Mouse (Mus musculus): ENCODE data around the gene Pdia5.

Pdia5 gene

GRCm38 (mm10) chr16:35431608-35432007, 59.1 kb downstream of the Pdia5 start:
- DNase-seq = no peak

GRCm38 (mm10) chr16:35424926-35425325, 65.7 kb downstream of the Pdia5 start:
- peak; percentile 68 for DNase-seq

GRCm38 (mm10) chr16:35423250-35424139, 67.2 kb downstream of the Pdia5 start:
- peak; percentile 47 for DNase-seq

- peak; percentile 46 for DNase-seq
Observed at GRCm38 (mm10) chr16:35422705-35423104, 68.0 kb downstream of the Pdia5 start.

- DNase-seq = peak; percentile 42
Observed at GRCm38 (mm10) chr16:35422141-35422540, 68.5 kb downstream of the Pdia5 start.

GRCm38 (mm10) chr16:35414616-35415015, 76.1 kb downstream of the Pdia5 start:
- DNase-seq = no peak

GRCm38 (mm10) chr16:35406706-35407105, 84.0 kb downstream of the Pdia5 start:
- no peak for DNase-seq

GRCm38 (mm10) chr16:35406166-35406565, 84.5 kb downstream of the Pdia5 start:
- DNase-seq = no peak

DNA sequence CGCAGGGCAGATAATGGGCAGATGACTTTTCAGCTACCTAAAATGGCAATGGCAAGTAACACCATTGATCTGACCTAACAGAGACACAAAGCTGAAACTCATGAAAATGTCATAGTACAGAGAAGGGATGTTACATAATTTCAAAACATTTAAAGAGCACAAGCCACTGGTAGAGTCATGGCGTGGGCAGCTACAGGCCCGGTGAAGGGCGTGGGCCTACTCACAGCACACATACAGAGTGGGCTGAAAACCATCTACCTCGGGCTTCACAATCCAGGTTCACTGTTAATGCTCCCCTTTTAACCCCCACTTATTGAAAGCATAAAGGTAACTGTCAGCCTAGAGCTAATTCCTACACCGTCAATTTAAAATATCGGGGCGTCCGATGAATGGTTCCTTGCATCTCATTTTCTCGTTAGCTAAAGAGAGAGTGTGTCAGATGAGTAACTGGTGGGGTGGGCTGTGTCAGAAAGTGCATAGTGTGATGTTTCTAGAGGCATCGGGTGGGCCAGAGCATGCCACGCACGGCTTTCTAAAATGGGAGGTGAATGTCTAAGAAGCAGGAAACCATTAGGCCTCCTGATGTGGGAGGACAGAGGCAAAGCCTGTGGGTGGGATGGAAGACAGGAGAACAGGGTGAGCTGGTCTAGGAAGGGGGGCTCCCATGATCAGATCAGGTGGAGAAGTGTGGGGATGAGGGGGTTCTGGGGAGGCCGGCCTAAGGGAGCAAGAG, 85.2 kb downstream of the Pdia5 start:
- no peak for DNase-seq

DNA sequence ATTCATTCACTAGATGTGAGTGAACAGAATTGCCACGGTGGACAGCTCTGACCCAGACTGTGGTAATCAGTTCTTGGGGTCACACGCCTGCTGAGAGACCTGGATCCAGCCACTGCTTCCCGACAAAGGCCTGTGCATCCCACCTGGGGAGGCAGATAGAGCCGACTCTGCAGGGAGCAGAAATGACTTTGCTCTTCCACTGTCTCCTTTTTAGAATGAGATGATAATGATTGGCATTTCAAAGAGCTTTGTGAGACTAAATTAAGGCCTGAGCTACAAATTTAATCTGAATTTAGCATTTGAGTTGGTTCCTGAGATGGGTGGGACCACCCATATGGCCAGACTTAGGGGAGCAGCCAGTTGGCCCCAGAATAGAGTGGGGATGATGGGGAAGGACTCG, 85.8 kb downstream of the Pdia5 start:
- DNase-seq = no peak

- no peak for DNase-seq
Observed at GRCm38 (mm10) chr16:35403891-35404290, 86.8 kb downstream of the Pdia5 start.

GRCm38 (mm10) chr16:35403356-35403755, 87.3 kb downstream of the Pdia5 start:
- DNase-seq = no peak

- no peak for DNase-seq
Observed at GRCm38 (mm10) chr16:35392813-35393212, 97.9 kb downstream of the Pdia5 start.

- no peak for DNase-seq
Observed at GRCm38 (mm10) chr16:35385654-35386053, 105.0 kb downstream of the Pdia5 start.

GRCm38 (mm10) chr16:35380048-35380447, 110.6 kb downstream of the Pdia5 start:
- no peak for DNase-seq

DNA sequence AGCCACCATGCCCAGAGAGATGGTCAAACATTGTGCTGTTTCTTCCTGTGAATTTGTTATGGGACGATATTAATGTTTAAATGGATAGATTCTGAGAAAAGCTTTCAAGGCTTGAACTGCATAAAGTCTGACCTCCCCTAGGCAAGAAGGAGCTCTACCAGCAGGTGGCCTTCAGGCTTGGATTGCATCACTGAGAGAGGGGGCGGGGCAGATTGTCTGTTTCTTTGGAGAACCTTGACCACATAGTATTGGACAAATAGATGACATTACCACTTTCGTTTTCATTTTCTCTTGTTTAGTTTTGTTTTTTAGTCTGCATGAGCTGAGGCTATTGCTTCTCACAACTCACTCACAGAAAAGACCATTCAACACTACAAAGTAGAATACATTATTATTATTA, 111.3 kb downstream of the Pdia5 start:
- peak; percentile 48 for DNase-seq

- no peak for DNase-seq
Observed at GRCm38 (mm10) chr16:35364063-35364428, 126.6 kb downstream of the Pdia5 start.

DNA sequence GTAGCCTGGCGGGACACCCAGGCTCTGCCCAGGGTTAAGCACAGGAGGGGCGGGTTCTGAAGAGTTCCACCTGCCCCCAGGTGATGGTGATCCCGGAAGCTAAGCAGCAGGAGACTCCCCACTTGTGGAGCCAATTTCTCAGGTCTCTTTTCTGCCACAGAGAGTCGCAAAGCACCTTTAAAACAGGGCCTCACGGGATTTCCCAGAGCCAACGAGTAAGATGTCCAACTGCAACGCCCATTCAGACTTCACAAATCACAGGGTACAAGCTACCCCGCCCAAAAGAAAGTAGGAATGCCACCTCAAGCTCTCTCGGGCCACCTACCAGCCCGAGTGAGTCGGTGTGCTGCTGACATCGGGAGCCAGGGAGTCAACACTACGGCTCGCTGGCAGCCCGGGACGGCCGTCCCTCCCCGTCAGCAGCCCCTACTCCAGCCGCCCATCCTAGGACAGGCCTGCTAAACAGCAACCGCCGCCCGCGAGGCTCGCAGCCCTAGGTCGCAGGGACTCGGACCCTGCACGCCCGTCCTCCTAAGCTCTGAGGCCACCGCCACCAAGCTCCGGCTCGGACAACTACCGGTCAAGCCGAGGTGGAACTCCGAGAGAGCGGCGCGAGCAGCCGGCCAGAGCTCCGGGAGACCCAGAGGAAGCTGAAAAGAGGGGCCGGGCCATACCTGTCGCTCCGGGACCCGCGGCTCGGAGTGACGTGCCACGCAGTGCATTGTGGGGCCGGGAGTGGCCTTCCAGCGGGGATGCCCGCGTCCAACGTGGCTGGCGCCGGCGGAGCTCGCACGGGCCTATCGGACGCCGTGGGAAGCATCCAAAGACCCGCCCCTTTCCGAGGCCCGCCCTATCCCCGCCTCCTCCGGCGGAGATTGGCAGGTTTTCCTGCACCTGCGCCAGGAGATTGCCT, 127.3 kb downstream of the Pdia5 start, which contains the start of gene Sec22a:
Gene Sec22a, minus strand, starts transcription at position 769 of the 913 bp plus-strand sequence.
- DNase-seq = peak; percentile 95

DNA sequence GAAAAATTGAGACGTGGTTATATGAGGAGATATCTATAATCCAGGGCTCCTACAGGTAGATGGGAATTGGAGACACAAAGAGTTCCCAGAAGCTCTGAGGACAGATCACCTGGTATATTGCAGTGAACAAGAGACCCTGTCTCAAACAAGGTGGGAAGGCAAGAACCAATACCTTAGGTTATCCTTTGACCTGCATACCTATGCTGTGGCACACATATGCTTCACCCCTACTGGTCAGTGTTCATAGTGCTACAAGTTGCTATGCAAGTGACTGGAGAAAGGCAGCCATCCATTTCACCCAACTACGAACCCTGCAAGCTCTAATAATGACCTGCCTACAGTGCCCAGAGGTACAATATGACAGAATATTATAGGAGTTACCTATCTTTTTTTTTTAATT, 128.5 kb downstream of the Pdia5 start:
- peak; percentile 8 for DNase-seq

- peak; percentile 52 for DNase-seq
Observed at GRCm38 (mm10) chr16:35360593-35360992, 130.1 kb downstream of the Pdia5 start.

- DNase-seq = peak; percentile 14
Observed at GRCm38 (mm10) chr16:35357449-35357848, 133.2 kb downstream of the Pdia5 start.

Measured in kidney, adult 9 months (tissue).